Mouse (Mus musculus): ENCODE data around the gene Zfp503. TPM values are rescaled to one million over a fixed set of nuclear protein-coding genes. Genes with fewer than 3 reads are reported as not detected.

Gene Zfp503
- polyA plus RNA-seq, 1 experiment from 2014 or later: 16.5 TPM

GRCm38 (mm10) chr14:21951896-21952523 lies 37.4 kb downstream of the Zfp503 start:
- Histone ChIP-seq H3K36me3 (no peaks in the 10 kb centered on the region), H3K4me3 (replicated peaks) (no peak overlapping the region), H3K4me1 (replicated peaks) (no peaks in the 10 kb centered on the region), H3K9ac (no peak overlapping the region), H3K27ac (no peak overlapping the region), H3K27me3 (replicated peaks) (no peaks in the 10 kb centered on the region), H3K4me2 (replicated peaks) (no peak overlapping the region), H3K9me3 (no peaks in the 10 kb centered on the region)
- WGBS: 61% methylated on average over 10 of the region's 10 CpGs
- no peak for ATAC-seq

- Histone ChIP-seq H3K4me2 (replicated peaks) (no peak overlapping the region), H3K9ac (no peak overlapping the region), H3K27me3 (replicated peaks) (no peaks in the 10 kb centered on the region), H3K4me3 (replicated peaks) (no peak overlapping the region), H3K36me3 (no peaks in the 10 kb centered on the region), H3K27ac (no peak overlapping the region), H3K9me3 (no peaks in the 10 kb centered on the region), H3K4me1 (replicated peaks) (no peaks in the 10 kb centered on the region)
- ATAC-seq: no peak
- 86% methylated on average over 9 of the region's 9 CpGs for WGBS
These were observed 44.5 kb downstream of the Zfp503 start for GRCm38 (mm10) chr14:21944946-21945345.

GRCm38 (mm10) chr14:21941581-21941980 lies 47.8 kb downstream of the Zfp503 start:
- Histone ChIP-seq H3K4me2 (replicated peaks) (no peak overlapping the region), H3K4me1 (replicated peaks) (no peaks in the 10 kb centered on the region), H3K36me3 (no peaks in the 10 kb centered on the region), H3K4me3 (replicated peaks) (no peak overlapping the region), H3K9me3 (no peaks in the 10 kb centered on the region), H3K9ac (no peak overlapping the region), H3K27me3 (replicated peaks) (no peaks in the 10 kb centered on the region), H3K27ac (no peak overlapping the region)
- ATAC-seq: no peak
- 53% methylated on average over 2 of the region's 2 CpGs for WGBS

GRCm38 (mm10) chr14:21937116-21937515 lies 52.3 kb downstream of the Zfp503 start:
- no peak for ATAC-seq
- no peak overlapping the region for H3K9ac ChIP-seq
- no peaks in the 10 kb centered on the region for H3K36me3 ChIP-seq
- H3K9me3 ChIP-seq: no peaks in the 10 kb centered on the region
- H3K27me3 ChIP-seq (replicated peaks): no peaks in the 10 kb centered on the region
- WGBS: 86% methylated on average over 2 of the region's 2 CpGs
- H3K4me1 ChIP-seq (replicated peaks): no peaks in the 10 kb centered on the region
- no peak overlapping the region for H3K4me3 ChIP-seq (replicated peaks)
- H3K27ac ChIP-seq: no peak overlapping the region
- H3K4me2 ChIP-seq (replicated peaks): no peak overlapping the region

- no peak overlapping the region for H3K4me3 ChIP-seq (replicated peaks)
- ATAC-seq: no peak
- H3K9me3 ChIP-seq: no peaks in the 10 kb centered on the region
- H3K27ac ChIP-seq: no peak overlapping the region
- H3K9ac ChIP-seq: no peak overlapping the region
- H3K4me2 ChIP-seq (replicated peaks): no peak overlapping the region
- H3K36me3 ChIP-seq: no peaks in the 10 kb centered on the region
- no peaks in the 10 kb centered on the region for H3K4me1 ChIP-seq (replicated peaks)
- 69% methylated on average over 6 of the region's 6 CpGs for whole genome bisulfite sequencing
- H3K27me3 ChIP-seq (replicated peaks): no peaks in the 10 kb centered on the region
These were observed 53.2 kb downstream of the Zfp503 start for GRCm38 (mm10) chr14:21936102-21936630.

Other genes starting within 250 kb of the Zfp503 start
- 11.6 and 12.9 TPM in 2 replicates for gene Samd8, start 239.1 kb downstream of the Zfp503 start, polyA plus RNA-seq (2015; fragmentation: Nextera tagmentation; extraction: Ambion mirVana)
- not detected in 2 replicates for gene Dusp13, start 238.4 kb downstream of the Zfp503 start, polyA plus RNA-seq (2015; fragmentation: Nextera tagmentation; extraction: Ambion mirVana)
- gene Vdac2, start 164.4 kb downstream of the Zfp503 start, polyA plus RNA-seq (2015; fragmentation: Nextera tagmentation; extraction: Ambion mirVana): 368 and 384 TPM in 2 replicates
- 57.3 and 69.9 TPM in 2 replicates for gene Comtd1, start 140.6 kb downstream of the Zfp503 start, polyA plus RNA-seq (2015; fragmentation: Nextera tagmentation; extraction: Ambion mirVana)
- 0.71 and 0.87 TPM in 2 replicates for gene Lrmda, start 30.1 kb upstream of the Zfp503 start, polyA plus RNA-seq (2015; fragmentation: Nextera tagmentation; extraction: Ambion mirVana)

Data from intestine, embryonic 15.5 days (tissue).